Mouse (Mus musculus): ENCODE measurements around the gene Vinac1.
"Not testable (repeated sequence)": the region's sequence is repeated elsewhere in the genome, so short reads cannot be mapped to it uniquely, and the experiment has no call there.

Vinac1 gene

GRCm38 (mm10) chr2:129038937-129039631 lies 8.9 kb downstream of the Vinac1 start:
- DNase-seq (ENCODE audit: low spot score): no peak

DNA sequence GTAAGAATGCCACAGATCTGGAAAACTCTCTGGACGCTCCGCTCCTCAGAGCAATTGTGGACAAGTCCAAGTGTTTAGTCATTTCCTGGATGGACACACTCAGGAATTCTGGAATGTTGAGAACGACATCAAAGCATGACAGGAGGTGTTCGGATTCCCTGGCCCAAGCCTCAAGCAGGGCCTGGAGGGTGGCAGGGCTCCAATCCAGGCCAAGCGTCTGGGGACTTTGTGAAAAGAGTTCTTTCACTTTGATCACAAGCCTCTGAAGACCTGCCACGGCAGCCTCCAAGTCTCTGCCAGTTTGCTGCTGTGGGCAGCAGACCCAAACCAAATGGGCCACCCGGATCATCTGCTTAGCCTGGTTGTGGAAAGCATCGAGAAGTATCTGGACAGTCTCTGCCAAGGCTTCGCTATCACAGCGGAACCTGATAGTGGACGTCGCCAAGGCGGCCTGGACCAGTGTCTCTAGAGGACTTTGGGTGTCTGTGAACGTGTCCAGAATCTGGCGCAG lies 9.5 kb downstream of the Vinac1 start:
- DNase-seq (ENCODE audit: low spot score): no peak

GRCm38 (mm10) chr2:129035381-129035780 lies 12.6 kb downstream of the Vinac1 start:
- DNase-seq (ENCODE audit: low spot score): no peak

- no peak for DNase-seq (ENCODE audit: low spot score)
These were observed 23.2 kb downstream of the Vinac1 start for GRCm38 (mm10) chr2:129024820-129025219.

DNA sequence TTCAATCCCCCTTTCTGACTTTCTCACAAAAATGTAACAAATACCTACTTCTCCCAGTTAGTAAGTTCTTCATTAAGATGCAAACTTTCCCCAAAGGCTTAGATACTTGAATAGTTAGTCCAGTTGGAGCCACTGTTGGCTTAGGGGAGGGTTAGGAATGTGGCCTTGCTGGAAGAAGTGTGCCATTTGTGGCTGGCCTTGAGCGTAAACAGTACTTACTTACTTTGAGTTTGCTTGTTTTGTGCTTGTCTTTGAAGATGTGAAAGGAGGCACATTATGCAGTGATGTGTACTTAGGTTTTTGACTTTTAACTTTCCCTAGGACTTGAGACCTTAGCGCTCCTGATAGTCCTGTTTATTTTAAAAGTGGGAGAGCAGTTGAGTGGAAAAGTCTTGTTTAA lies 27.9 kb downstream of the Vinac1 start:
- DNase-seq (ENCODE audit: low spot score): no peak

DNA sequence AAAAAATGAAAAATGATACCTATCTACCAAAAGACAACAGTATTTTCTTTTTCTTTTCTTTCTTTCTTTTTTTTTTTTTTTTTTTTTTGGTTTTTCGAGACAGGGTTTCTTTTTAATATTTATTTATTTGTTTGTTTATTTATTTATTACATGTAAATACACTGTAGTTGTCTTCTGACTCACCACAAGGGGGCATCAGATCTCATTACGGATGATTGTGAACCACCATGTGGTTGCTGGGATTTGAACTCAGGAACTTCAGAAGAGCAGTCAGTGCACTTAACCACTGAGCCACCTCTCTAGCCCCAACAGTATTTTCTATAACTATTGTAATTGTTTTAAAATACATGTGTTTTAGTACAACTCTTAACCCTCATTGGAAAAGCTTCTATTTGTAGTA lies 39.1 kb downstream of the Vinac1 start:
- DNase-seq (ENCODE audit: low spot score): not testable (repeated sequence)

GRCm38 (mm10) chr2:129006194-129006749 lies 41.7 kb downstream of the Vinac1 start:
- no peak for DNase-seq (ENCODE audit: low spot score)

DNA sequence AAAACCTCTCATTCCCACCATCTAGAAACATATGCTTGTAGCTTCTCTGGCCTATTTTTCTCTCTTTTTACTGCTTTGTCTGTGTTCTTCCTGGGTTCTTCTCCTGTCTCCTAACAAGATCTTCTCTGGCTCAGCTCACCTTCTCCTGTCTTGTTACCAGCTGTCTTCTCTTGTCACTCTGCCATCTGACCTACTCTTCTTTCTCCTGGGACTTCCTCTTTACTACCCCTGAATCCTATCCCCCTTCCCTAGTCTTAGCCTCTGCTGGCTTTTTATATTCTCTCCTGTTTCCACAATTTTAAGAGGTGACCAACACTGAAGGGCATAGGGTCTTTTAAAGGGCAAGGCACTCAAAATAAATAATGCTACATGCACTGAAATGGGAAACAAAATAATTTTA lies 43.1 kb downstream of the Vinac1 start:
- no peak for DNase-seq (ENCODE audit: low spot score)

DNA sequence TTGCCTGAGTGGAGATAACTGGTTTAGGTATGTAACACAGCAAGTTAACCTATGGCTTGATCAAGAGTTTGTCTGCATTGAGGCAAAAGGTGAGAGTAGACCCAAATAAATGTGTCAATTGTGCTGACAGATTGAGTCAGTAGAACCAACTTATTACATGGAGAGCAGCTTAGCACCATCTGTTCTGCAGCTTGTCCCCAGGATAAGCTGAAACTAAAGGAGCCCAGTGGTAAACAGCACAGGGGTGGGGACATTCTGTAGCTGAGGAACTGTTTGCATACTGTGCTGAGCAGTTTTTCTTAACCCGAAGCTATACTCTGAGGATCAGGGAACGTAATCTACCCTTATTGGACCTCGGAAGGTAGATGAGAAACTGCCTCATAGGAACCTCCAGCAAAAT lies 63.2 kb downstream of the Vinac1 start:
- DNase-seq (ENCODE audit: low spot score): no peak

DNA sequence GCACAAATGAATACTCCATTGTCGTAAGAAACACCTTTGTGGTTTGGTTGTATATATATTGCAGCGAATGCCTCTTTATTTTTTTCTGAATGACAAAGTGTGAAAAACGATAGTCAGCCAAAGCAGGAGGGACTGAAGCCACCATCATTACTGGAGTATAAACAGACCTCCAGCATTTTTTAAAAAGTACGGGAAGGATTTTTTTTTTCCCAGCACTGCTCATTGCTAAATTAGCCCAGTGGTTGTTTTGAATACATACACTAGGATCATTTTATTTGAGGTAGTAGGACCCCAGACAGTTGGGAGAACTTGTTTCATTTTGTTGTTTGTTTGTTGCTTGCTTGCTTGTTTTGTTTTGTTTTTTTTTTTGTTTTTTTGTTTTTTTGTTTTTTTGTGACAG lies 72.4 kb downstream of the Vinac1 start:
- no peak for DNase-seq (ENCODE audit: low spot score)

Data from ovary, adult 18-20 months (tissue).